In genomic region chr6:37464585-37464984, GRCm38 (mm10) we compare ENCODE assay signal across 8 mouse cellular contexts. TPM values are rescaled to one million over a fixed set of nuclear protein-coding genes. Genes with fewer than 3 reads are reported as not detected.
DNase-seq lines count a peak whose midpoint lies in the region; ATAC-seq and TF ChIP-seq lines count a peak whose summit lies in the region.

No protein-coding gene starts in this region.

- H3K27me3 ChIP-seq in kidney, postnatal 0 days (ENCODE audit: insufficient read depth, low read length), result no peaks in the 10 kb centered on the region
- no peaks in the 10 kb centered on the region for H3K27me3 ChIP-seq in hindbrain, embryonic 13.5 days
- H3K27me3 ChIP-seq in midbrain, embryonic 11.5 days (ENCODE audit: control insufficient read depth, insufficient read depth, low read length), result no peaks in the 10 kb centered on the region

- peak overlapping the region; percentile 53 for H3K4me2 ChIP-seq in kidney, postnatal 0 days (ENCODE audit: low read length)
- H3K4me2 ChIP-seq in hindbrain, embryonic 13.5 days, result peak overlapping the region; percentile 53
- H3K4me2 ChIP-seq in midbrain, embryonic 11.5 days, result peak overlapping the region; percentile 47

- no peaks in the 10 kb centered on the region for H3K9me3 ChIP-seq in kidney, postnatal 0 days (replicated peaks; ENCODE audit: low read length)
- no peaks in the 10 kb centered on the region for H3K9me3 ChIP-seq in hindbrain, embryonic 13.5 days
- H3K9me3 ChIP-seq in midbrain, embryonic 11.5 days (ENCODE audit: control insufficient read depth, low read length), result no peaks in the 10 kb centered on the region

- H3K4me1 ChIP-seq in kidney, postnatal 0 days (replicated peaks; ENCODE audit: insufficient read depth, low read length), result no peaks in the 10 kb centered on the region
- 0 out of 2 replicates have a peak, but pooled peaks cover 3% of the 10 kb centered on the region for H3K4me1 ChIP-seq in hindbrain, embryonic 13.5 days (replicated peaks)
- no peaks in the 10 kb centered on the region for H3K4me1 ChIP-seq in midbrain, embryonic 11.5 days (ENCODE audit: control insufficient read depth, insufficient read depth, low read length)

- no peak for TF ChIP-seq CTCF in kidney, postnatal 0 days (IDR thresholded peaks at IDR 0.05; ENCODE audit: low read depth)

- H3K36me3 ChIP-seq in kidney, postnatal 0 days (ENCODE audit: insufficient read depth, low read length), result no peaks in the 10 kb centered on the region
- no peaks in the 10 kb centered on the region for H3K36me3 ChIP-seq in hindbrain, embryonic 13.5 days
- H3K36me3 ChIP-seq in midbrain, embryonic 11.5 days (ENCODE audit: control insufficient read depth, insufficient read depth, low read length), result no peaks in the 10 kb centered on the region

- peak overlapping the region; percentile 26; the same call in 1 of the 2 replicates for H3K4me3 ChIP-seq in kidney, postnatal 0 days (replicated peaks; ENCODE audit: low read depth, low read length)
- H3K4me3 ChIP-seq in hindbrain, embryonic 13.5 days, result peak overlapping the region; percentile 36
- peak overlapping the region; percentile 36 for H3K4me3 ChIP-seq in midbrain, embryonic 11.5 days (ENCODE audit: low read depth, low read length)

- 0 out of 2 replicates have a peak, but pooled peaks have one; percentile 34 for ATAC-seq in kidney, postnatal 0 days (replicated peaks; ENCODE audit: low FRiP score, low read depth)
- ATAC-seq in hindbrain, embryonic 13.5 days (ENCODE audit: low FRiP score), result peak; percentile 51; the same call in 1 of the 2 replicates
- peak; percentile 50; the same call in 1 of the 2 replicates for ATAC-seq in midbrain, embryonic 11.5 days (ENCODE audit: low FRiP score)
- no peak for ATAC-seq in monocyte, adult 5-6 weeks (replicated peaks; ENCODE audit: insufficient number of reproducible peaks, low FRiP score, low TSS enrichment, poor library complexity, severe bottlenecking)
- ATAC-seq in granulocyte monocyte progenitor cell, adult 5-6 weeks (replicated peaks; ENCODE audit: poor library complexity, severe bottlenecking), result no peak

- H3K27ac ChIP-seq in kidney, postnatal 0 days, result peak overlapping the region; percentile 50
- no peak overlapping the region for H3K27ac ChIP-seq in hindbrain, embryonic 13.5 days
- no peak overlapping the region for H3K27ac ChIP-seq in midbrain, embryonic 11.5 days (ENCODE audit: low read depth, low read length)

- peak; percentile 29 for DNase-seq in kidney, postnatal 0 days (ENCODE audit: low spot score)
- no peak for DNase-seq in kidney, postnatal 4 days
- DNase-seq in embryo, embryonic 9.5 days (ENCODE audit: extremely low spot score), result peak; percentile 23
- DNase-seq in midbrain, embryonic 11.5 days (ENCODE audit: low spot score, missing footprints), result no peak
- no peak for DNase-seq in gastrocnemius, postnatal 25 days

- H3K9ac ChIP-seq in kidney, postnatal 0 days (ENCODE audit: low read depth, low read length), result 0 out of 2 replicates have a peak overlapping the region, but pooled peaks have one; percentile 18
- peak overlapping the region; percentile 19; the same call in 1 of the 2 replicates for H3K9ac ChIP-seq in hindbrain, embryonic 13.5 days
- peak overlapping the region; percentile 51; the same call in 1 of the 2 replicates for H3K9ac ChIP-seq in midbrain, embryonic 11.5 days (ENCODE audit: low read length)

- WGBS in kidney, postnatal 0 days, result 3% methylated on average over 5 of the region's 5 CpGs
- 4% methylated on average over 5 of the region's 5 CpGs for WGBS in hindbrain, embryonic 13.5 days
- WGBS in midbrain, embryonic 11.5 days, result 4% methylated on average over 5 of the region's 5 CpGs

RNA-seq across cellular contexts. Expression of gene Creb3l2, which starts 22.6 kb away (rescaled TPM):
- 20.8 and 23.3 TPM in 2 replicates for polyA plus RNA-seq in kidney, postnatal 0 days (2015; fragmentation: Nextera tagmentation; extraction: Ambion mirVana)
- 4.1 and 4.6 TPM in 2 replicates for polyA plus RNA-seq in hindbrain, embryonic 13.5 days (2015; fragmentation: Nextera tagmentation; extraction: Ambion mirVana)
- polyA plus RNA-seq in midbrain, embryonic 11.5 days (2014; fragmentation: Nextera tagmentation; extraction: Ambion mirVana), result 4.9 and 5.5 TPM in 2 replicates
- total RNA-seq in monocyte, adult 5-6 weeks (2017), result 2.9 to 3.8 TPM (median 2.9 TPM) in 3 replicates
- 10 to 100 TPM; 10.6 to 11.9 TPM for total RNA-seq in gastrocnemius, postnatal 25 days (2021)
- total RNA-seq in granulocyte monocyte progenitor cell, adult 5-6 weeks (2014; fragmentation: Nextera tagmentation), result 12.1 and 12.4 TPM in 2 replicates
- total RNA-seq in granulocyte monocyte progenitor cell, adult 5-6 weeks (2017), result 3.9 and 4.2 TPM in 2 replicates

Comparison
In these comparisons a context has a peak if more than half of its experiments do, and no peak if none do; other contexts are left out.
1. DNase-seq: peak in kidney, postnatal 0 days (single experiment) and embryo, embryonic 9.5 days (single experiment); none in kidney, postnatal 4 days (0 of 2), midbrain, embryonic 11.5 days (single experiment) and gastrocnemius, postnatal 25 days (single experiment).
2. ATAC-seq: peak in kidney, postnatal 0 days (single experiment), hindbrain, embryonic 13.5 days (single experiment) and midbrain, embryonic 11.5 days (single experiment); none in monocyte, adult 5-6 weeks (single experiment) and granulocyte monocyte progenitor cell, adult 5-6 weeks (single experiment).
3. Peak in every context shown above with its lines, with median percentiles within 50 percentile points of each other: H3K4me2 ChIP-seq, H3K4me3 ChIP-seq and H3K9ac ChIP-seq.